Mouse (Mus musculus): ENCODE data around the gene Bsph1. TPM values are rescaled to one million over a fixed set of nuclear protein-coding genes. Genes with fewer than 3 reads are reported as not detected.
"Not testable (repeated sequence)": the region's sequence is repeated elsewhere in the genome, so short reads cannot be mapped to it uniquely, and the experiment has no call there.

The Bsph1 gene
- total RNA-seq (2021): not detected

- DNase-seq: not testable (repeated sequence)
Measured at GRCm38 (mm10) chr7:13450541-13450940, at the start of gene Bsph1. Bsph1 (plus strand) TSS chr7:13450841.

- peak; percentile 10 for DNase-seq
Measured at GRCm38 (mm10) chr7:13511539-13511938, 60.9 kb downstream of the Bsph1 start.

Other genes with a start within 250 kb of the Bsph1 start
- not detected for gene Vmn1r89, start 237.8 kb upstream of the Bsph1 start, total RNA-seq (2021)
- gene Lig1, start 173.6 kb upstream of the Bsph1 start, total RNA-seq (2021): 10 to 100 TPM; 44.3 to 45.5 TPM
- gene Zswim9, start 172.1 kb upstream of the Bsph1 start, total RNA-seq (2021): 1 to 10 TPM; 5.8 to 6.5 TPM
- under 1 TPM; 0.27 to 0.43 TPM for gene Pla2g4c, start 126.2 kb upstream of the Bsph1 start, total RNA-seq (2021)
- gene Cabp5, start 52.7 kb upstream of the Bsph1 start, total RNA-seq (2021): under 1 TPM in 1 of 2 experiments, not detected in 1; 0.47 TPM
- not detected for gene Bsph2, start 120.2 kb downstream of the Bsph1 start, total RNA-seq (2021)
- not detected for gene Sult2a5, start 173.1 kb downstream of the Bsph1 start, total RNA-seq (2021)